Mouse (Mus musculus) kidney, embryonic 14.5 days (tissue): Measurements from ENCODE around the gene Maml3. TPM values are rescaled to one million over a fixed set of nuclear protein-coding genes. Genes with fewer than 3 reads are reported as not detected.

Source experiments
- ATAC-seq: fragments of 200-750 bp; cut with Nextera tagmentation; 2 replicates; pipeline ENCODE4 v1.8.0; 2017; ENCODE audit warnings: moderate number of reproducible peaks, mild to moderate bottlenecking, moderate TSS enrichment, moderate library complexity; ENCODE audit not compliant: low FRiP score, low TSS enrichment
- H3K27ac ChIP-seq: fragments of 300-500 bp; sonication (generic); 2 replicates; pipeline ENCODE4 v1.5.1; 2014; ENCODE audit warnings: low read depth, mild to moderate bottlenecking, low read length, moderate library complexity, mixed read lengths
- H3K27me3 ChIP-seq: fragments of 300-500 bp; sonication (generic); 2 replicates; pipeline ENCODE4 v1.6.1; 2014; ENCODE audit warnings: mild to moderate bottlenecking, low read length; ENCODE audit not compliant: control insufficient read depth, insufficient read depth
- H3K36me3 ChIP-seq: fragments of 300-500 bp; sonication (generic); 2 replicates; pipeline ENCODE4 v1.6.1; 2014; ENCODE audit warnings: low read length, mixed read lengths; ENCODE audit not compliant: control insufficient read depth, insufficient read depth
- H3K4me1 ChIP-seq: fragments of 300-500 bp; sonication (generic); 2 replicates; pipeline ENCODE4 v1.6.1; 2014; ENCODE audit warnings: low read length, mixed read lengths; ENCODE audit not compliant: control insufficient read depth, insufficient read depth
- H3K4me2 ChIP-seq: fragments of 300-500 bp; sonication (generic); replicated peaks from 2 replicates; pipeline ENCODE4 v1.6.1; 2014; ENCODE audit warnings: low read depth, mild to moderate bottlenecking, low read length
- H3K4me3 ChIP-seq: fragments of 300-500 bp; sonication (generic); 2 replicates; pipeline ENCODE4 v1.5.1; 2014; ENCODE audit warnings: mild to moderate bottlenecking, low read length
- H3K9ac ChIP-seq: fragments of 300-500 bp; sonication (generic); 2 replicates; pipeline ENCODE4 v1.6.1; 2014; ENCODE audit warnings: low read depth, mild to moderate bottlenecking, low read length, moderate library complexity
- H3K9me3 ChIP-seq: fragments of 300-500 bp; sonication (generic); 2 replicates; pipeline ENCODE4 v1.6.1; 2016; ENCODE audit warnings: low read length; ENCODE audit not compliant: control insufficient read depth
- WGBS: fragments of 180-500 bp; shearing (Covaris S2); extraction: QIAGEN DNeasy Blood & Tissue Kit; methylation state at CpG from one replicate; pipeline ENCODE4 v1.1.7; 2014; 5-methylcytosine and 5-hydroxymethylcytosine counted together
- polyA plus RNA-seq: library from polyadenylated mRNA; unstranded; fragments of >200 nt; fragmentation: Nextera tagmentation; extraction: Ambion mirVana; gene quantifications from 2 replicates; pipeline ENCODE4 v1.2.1, GENCODE M21; 2014

Maml3 gene
- polyA plus RNA-seq, 1 experiment from 2014 or later, result 9.4 TPM

- Histone ChIP-seq H3K27ac (no peak overlapping the region), H3K9ac (no peak overlapping the region), H3K4me1 (peaks cover 8% of the 10 kb centered on the region; the same call in 1 of the 2 replicates), H3K4me2 (no peak overlapping the region), H3K9me3 (no peaks in the 10 kb centered on the region), H3K36me3 (no peaks in the 10 kb centered on the region), H3K27me3 (no peaks in the 10 kb centered on the region), H3K4me3 (no peak overlapping the region)
- ATAC-seq, result no peak
- 74% methylated on average over 10 of the region's 10 CpGs for WGBS
Observed at GRCm38 (mm10) chr3:51646301-51646700, 458.6 kb downstream of the Maml3 start.

DNA sequence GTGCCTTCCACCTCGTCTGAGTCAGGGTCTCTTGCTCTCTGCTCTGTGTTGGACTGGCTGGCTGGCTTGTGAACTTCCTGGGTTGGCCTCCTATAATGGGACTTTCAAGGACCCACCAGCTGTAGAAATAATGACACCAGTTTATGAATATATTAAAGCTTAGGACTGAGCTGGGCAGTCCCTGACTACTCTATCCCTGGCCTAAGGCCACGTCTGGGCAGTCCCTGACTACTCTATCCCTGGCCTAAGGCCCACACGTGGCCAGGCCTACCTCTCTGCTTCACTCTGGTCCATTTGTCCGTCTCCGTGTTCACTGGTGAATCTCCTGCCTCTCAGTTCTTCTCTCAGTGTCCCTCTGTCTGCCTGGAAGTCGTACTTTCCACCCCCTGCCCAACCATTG, 459.4 kb downstream of the Maml3 start:
- Histone ChIP-seq H3K4me1 (peaks cover 8% of the 10 kb centered on the region; the same call in 1 of the 2 replicates), H3K4me2 (no peak overlapping the region), H3K36me3 (no peaks in the 10 kb centered on the region), H3K4me3 (no peak overlapping the region), H3K9ac (no peak overlapping the region), H3K27ac (no peak overlapping the region), H3K9me3 (no peaks in the 10 kb centered on the region), H3K27me3 (no peaks in the 10 kb centered on the region)
- 86% methylated on average over 6 of the region's 6 CpGs for WGBS
- ATAC-seq, result no peak

DNA sequence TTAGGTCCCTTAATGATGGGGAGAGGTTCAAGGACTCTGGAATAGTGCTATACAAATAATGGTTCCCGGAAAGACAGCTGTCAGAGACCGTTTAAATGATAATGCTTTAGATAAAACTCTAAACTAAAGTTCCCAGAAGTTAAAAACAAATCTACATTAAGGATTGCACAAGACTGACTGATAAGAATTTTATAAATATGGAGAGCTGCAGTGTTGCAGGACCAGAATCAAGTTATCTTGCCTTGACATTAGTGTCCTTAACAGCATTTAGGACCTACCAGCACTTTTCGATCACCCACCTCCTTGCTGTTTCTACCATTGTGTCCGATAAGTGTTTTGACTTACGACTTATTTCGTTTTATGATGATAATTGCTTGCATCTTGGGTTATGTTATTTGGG, 466.6 kb downstream of the Maml3 start:
- Histone ChIP-seq H3K9me3 (peaks cover 3% of the 10 kb centered on the region; the same call in 1 of the 2 replicates), H3K27me3 (no peaks in the 10 kb centered on the region), H3K27ac (no peak overlapping the region), H3K36me3 (no peaks in the 10 kb centered on the region), H3K9ac (no peak overlapping the region), H3K4me3 (no peak overlapping the region), H3K4me1 (no peaks in the 10 kb centered on the region), H3K4me2 (no peak overlapping the region)
- ATAC-seq, result no peak
- 92% methylated on average over 6 of the region's 6 CpGs for whole genome bisulfite sequencing

DNA sequence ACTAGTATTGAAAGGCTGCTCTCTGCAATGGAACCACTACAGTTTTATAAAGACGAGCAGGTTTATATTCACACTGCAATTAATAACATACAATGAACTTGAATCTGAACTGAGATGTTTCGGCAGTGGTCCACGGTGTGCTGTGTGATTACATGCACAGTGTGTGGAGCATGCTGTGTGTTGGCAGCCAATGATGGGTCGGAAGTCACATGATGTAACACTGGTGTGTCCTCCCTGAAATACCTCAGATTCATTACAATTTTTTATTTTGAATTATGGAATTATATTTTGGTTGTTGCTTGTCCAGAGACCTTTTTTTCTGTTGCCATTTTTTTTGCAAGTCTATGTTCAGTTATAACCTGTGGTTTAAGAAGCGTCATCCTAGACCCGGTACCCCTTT, 467.6 kb downstream of the Maml3 start:
- Histone ChIP-seq H3K9me3 (peaks cover 3% of the 10 kb centered on the region; the same call in 1 of the 2 replicates), H3K4me2 (no peak overlapping the region), H3K4me1 (no peaks in the 10 kb centered on the region), H3K36me3 (no peaks in the 10 kb centered on the region), H3K9ac (no peak overlapping the region), H3K4me3 (no peak overlapping the region), H3K27ac (no peak overlapping the region), H3K27me3 (no peaks in the 10 kb centered on the region)
- ATAC-seq, result no peak
- WGBS, result 95% methylated on average over 6 of the region's 6 CpGs

GRCm38 (mm10) chr3:51636700-51637099, 468.2 kb downstream of the Maml3 start:
- H3K4me3 ChIP-seq, result no peak overlapping the region
- no peak overlapping the region for H3K9ac ChIP-seq
- H3K27me3 ChIP-seq, result no peaks in the 10 kb centered on the region
- no peaks in the 10 kb centered on the region for H3K4me1 ChIP-seq
- no peak overlapping the region for H3K27ac ChIP-seq
- ATAC-seq, result no peak
- H3K36me3 ChIP-seq, result no peaks in the 10 kb centered on the region
- peaks cover 3% of the 10 kb centered on the region; the same call in 1 of the 2 replicates for H3K9me3 ChIP-seq
- no peak overlapping the region for H3K4me2 ChIP-seq
- WGBS, result 91% methylated on average over 20 of the region's 20 CpGs

DNA sequence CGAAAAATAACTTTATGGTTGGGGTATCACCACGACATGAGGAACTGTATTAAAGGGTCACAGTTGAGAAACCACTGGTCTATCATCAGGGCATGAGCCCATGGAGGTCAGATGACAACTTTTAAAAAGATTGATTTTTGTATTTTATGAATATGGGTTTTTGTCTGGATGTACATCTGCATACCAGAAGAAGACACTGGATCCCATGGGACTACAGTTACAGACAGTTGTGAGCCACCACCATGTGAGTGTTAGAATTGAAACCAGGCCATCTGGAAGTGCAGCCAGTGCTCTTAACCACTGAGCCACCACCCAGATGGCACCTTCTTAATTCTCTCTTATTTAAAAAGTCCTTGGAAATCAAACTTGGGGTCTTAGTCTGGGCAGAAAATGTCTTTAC, 468.9 kb downstream of the Maml3 start:
- H3K27ac ChIP-seq, result no peak overlapping the region
- H3K4me2 ChIP-seq, result no peak overlapping the region
- H3K36me3 ChIP-seq, result no peaks in the 10 kb centered on the region
- no peak overlapping the region for H3K9ac ChIP-seq
- no peak for ATAC-seq
- H3K27me3 ChIP-seq, result no peaks in the 10 kb centered on the region
- WGBS, result 85% methylated on average over 2 of the region's 2 CpGs
- H3K4me3 ChIP-seq, result no peak overlapping the region
- peaks cover 3% of the 10 kb centered on the region; the same call in 1 of the 2 replicates for H3K9me3 ChIP-seq
- H3K4me1 ChIP-seq, result no peaks in the 10 kb centered on the region

Other genes starting within 250 kb of the Maml3 start
- 6.4 and 7.8 TPM in 2 replicates for gene Foxo1, start 163.3 kb upstream of the Maml3 start, polyA plus RNA-seq